Mouse (Mus musculus) kidney, postnatal 25 days (tissue): ENCODE data around the gene Tac4.

Source experiments
- DNase-seq, 2 experiments: peaks; one replicate each; pipeline ENCODE4 v3.0.0; 2021; ENCODE audit warnings: mixed read lengths in 2 of 2

The Tac4 gene

GRCm38 (mm10) chr11:95263816-95264454 lies 2.6 kb downstream of the Tac4 start:
- DNase-seq, result peak; percentile 49 to 68

- no peak for DNase-seq
Observed at GRCm38 (mm10) chr11:95264455-95265013, 3.2 kb downstream of the Tac4 start.

- peak; percentile 69 to 87 for DNase-seq
Observed at GRCm38 (mm10) chr11:95266540-95267245, 5.4 kb downstream of the Tac4 start.

GRCm38 (mm10) chr11:95273661-95274060 lies 12.3 kb downstream of the Tac4 start:
- DNase-seq, result no peak

GRCm38 (mm10) chr11:95274613-95275012 lies 13.3 kb downstream of the Tac4 start:
- DNase-seq, result no peak

- no peak for DNase-seq
Observed at GRCm38 (mm10) chr11:95276056-95276455, 14.7 kb downstream of the Tac4 start.

GRCm38 (mm10) chr11:95279061-95279659 lies 17.8 kb downstream of the Tac4 start:
- no peak for DNase-seq

- no peak for DNase-seq
Observed at GRCm38 (mm10) chr11:95282331-95282730, 21.0 kb downstream of the Tac4 start.

GRCm38 (mm10) chr11:95291998-95292397 lies 30.7 kb downstream of the Tac4 start:
- DNase-seq, result no peak

- no peak for DNase-seq
Observed at GRCm38 (mm10) chr11:95293017-95293624, 31.8 kb downstream of the Tac4 start.

GRCm38 (mm10) chr11:95295736-95296135 lies 34.4 kb downstream of the Tac4 start:
- DNase-seq, result no peak

- DNase-seq, result no peak
Observed at GRCm38 (mm10) chr11:95298146-95298545, 36.8 kb downstream of the Tac4 start.

GRCm38 (mm10) chr11:95299886-95300285 lies 38.6 kb downstream of the Tac4 start:
- DNase-seq, result no peak

- DNase-seq, result no peak
Observed at GRCm38 (mm10) chr11:95301772-95302171, 40.4 kb downstream of the Tac4 start.

GRCm38 (mm10) chr11:95305600-95305999 lies 44.3 kb downstream of the Tac4 start:
- no peak for DNase-seq

- DNase-seq, result peak in 1 of 2 experiments; percentile 45
Observed at GRCm38 (mm10) chr11:95307526-95307925, 46.2 kb downstream of the Tac4 start.

GRCm38 (mm10) chr11:95309510-95310006 lies 48.2 kb downstream of the Tac4 start:
- DNase-seq, result peak; percentile 97 to 99

- peak; percentile 98 to 99 for DNase-seq
Observed at GRCm38 (mm10) chr11:95310007-95310647, 48.8 kb downstream of the Tac4 start, which contains the start of gene Kat7. Gene Kat7, minus strand, starts transcription at chr11:95310246.

- peak; percentile 23 to 49 for DNase-seq
Observed at GRCm38 (mm10) chr11:95310648-95311424, 49.5 kb downstream of the Tac4 start.

GRCm38 (mm10) chr11:95311425-95311807 lies 50.1 kb downstream of the Tac4 start:
- no peak for DNase-seq

GRCm38 (mm10) chr11:95315215-95315955 lies 54.1 kb downstream of the Tac4 start:
- no peak for DNase-seq
